Mouse (Mus musculus): ENCODE measurements around the gene Plxnd1. TPM values are rescaled to one million over a fixed set of nuclear protein-coding genes. Genes with fewer than 3 reads are reported as not detected.

The Plxnd1 gene
- polyA plus RNA-seq, 1 experiment = 80.8 TPM

- no peak for DNase-seq (ENCODE audit: low read depth)
These were observed 37.7 kb downstream of the Plxnd1 start for GRCm38 (mm10) chr6:115956922-115957601.

GRCm38 (mm10) chr6:115956418-115956921 is 38.3 kb downstream of the Plxnd1 start:
- no peak for DNase-seq (ENCODE audit: low read depth)

GRCm38 (mm10) chr6:115955664-115956063 is 39.1 kb downstream of the Plxnd1 start:
- no peak for DNase-seq (ENCODE audit: low read depth)

- no peak for DNase-seq (ENCODE audit: low read depth)
These were observed 39.6 kb downstream of the Plxnd1 start for GRCm38 (mm10) chr6:115955169-115955568.

GRCm38 (mm10) chr6:115954506-115955074 is 40.2 kb downstream of the Plxnd1 start:
- DNase-seq (ENCODE audit: low read depth) = no peak

DNA sequence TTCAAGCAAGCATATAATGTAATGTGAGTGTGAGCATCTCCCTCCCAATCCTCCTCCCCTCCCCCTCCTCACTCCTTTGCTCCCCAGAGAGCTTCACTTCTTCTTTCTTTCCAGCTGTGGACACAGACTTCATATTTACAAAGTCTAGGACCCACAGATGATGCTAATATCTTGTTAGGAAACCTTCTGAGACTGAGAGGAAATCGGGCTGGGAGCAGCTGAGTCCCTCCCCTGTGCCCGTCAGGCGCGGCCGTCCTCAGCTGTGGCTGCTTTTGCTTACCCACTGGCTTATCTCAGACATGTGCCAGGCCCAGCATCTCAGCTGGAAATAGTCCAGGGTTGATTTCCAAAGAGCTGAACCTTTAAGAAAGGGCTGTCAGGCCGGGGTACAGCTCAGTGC is 48.4 kb downstream of the Plxnd1 start:
- no peak for DNase-seq (ENCODE audit: low read depth)

- no peak for DNase-seq (ENCODE audit: low read depth)
These were observed 49.2 kb downstream of the Plxnd1 start for GRCm38 (mm10) chr6:115945633-115946032.

GRCm38 (mm10) chr6:115944638-115945037 is 50.2 kb downstream of the Plxnd1 start, which contains the start of gene H1foo:
H1foo (plus strand) TSS chr6:115944938.
- DNase-seq (ENCODE audit: low read depth) = no peak

DNA sequence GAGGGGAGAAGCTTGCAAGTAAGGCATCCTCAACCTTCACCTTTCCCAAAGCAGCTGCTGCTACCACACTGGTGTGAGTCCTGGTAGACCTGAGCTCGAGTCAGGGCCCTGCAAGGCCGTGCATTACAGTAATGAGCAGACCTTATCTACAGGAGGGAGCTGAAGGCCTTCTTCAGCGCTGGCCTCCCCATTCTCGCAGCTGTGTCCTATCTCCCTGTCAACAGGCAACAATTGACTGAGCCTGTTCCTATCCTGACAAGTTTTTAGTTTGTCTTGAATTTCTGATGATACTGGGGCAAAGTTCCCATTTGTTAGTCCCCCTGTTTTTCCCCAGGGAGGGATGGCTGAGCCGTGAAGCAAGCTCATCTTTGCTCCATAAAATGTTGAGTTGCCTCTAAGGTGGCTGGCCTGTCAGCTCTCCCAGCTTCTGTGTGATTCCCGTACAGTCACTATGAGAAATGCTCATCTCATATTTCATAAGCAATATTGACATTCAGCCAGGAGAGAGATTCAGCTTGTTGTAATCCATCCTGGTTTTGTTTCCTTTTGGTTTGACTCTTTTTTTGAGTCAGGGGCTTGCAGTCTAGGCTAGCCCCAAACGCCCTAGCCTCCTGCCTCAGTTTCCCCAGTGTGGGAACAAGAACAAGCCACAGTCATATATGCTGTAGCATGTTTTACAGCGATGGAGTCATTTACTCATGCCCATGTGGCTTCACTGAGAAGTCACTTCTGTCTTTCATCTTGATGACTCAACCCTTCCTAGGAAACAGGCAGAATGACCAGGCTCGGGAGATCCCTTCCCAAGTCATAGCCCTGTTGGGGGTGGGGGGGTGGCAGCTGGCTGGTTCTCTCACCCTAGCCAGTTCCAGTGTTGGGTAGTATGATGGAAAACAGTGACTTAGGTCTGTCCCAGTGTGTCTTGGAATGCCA is 51.0 kb downstream of the Plxnd1 start:
- DNase-seq (ENCODE audit: low read depth) = no peak

DNA sequence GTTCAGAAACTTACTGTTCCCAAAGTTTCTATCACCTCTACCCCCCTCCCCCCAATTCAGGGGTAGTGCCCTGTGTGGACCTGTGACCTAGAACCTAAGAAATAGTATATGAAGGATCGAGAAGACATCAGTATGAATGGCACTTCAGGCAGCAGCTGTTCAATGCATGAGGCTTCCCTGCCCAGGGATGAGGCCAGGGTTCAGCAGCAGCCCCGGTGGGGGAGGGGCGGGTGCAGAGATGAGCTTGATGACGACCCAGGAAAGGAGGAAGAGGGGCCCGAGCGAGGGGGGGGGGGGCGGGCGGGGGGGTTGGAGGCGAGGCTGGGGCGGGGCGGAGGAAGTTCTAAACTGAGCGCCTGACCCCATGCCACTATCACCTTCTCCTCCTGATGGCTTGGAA is 53.7 kb downstream of the Plxnd1 start:
- no peak for DNase-seq (ENCODE audit: low read depth)

DNA sequence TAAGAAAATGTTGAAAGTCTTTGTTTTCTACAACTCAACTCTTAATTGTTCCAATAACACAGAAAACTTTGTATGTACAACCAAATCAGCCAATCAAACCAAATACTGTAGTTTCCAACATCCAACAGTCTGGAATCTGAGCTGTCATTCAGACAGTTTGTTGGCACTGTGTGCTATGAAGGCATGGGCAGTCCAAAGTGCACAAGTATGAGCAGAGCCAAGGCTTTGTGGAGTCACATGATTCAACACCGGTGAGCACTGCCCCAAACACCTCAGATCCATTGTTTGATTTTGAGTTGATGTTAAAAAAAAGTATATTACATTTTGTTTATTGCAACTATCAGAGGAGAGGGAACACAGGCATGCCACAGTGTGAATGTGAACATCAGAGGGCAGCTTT is 54.2 kb downstream of the Plxnd1 start:
- no peak for DNase-seq (ENCODE audit: low read depth)

DNA sequence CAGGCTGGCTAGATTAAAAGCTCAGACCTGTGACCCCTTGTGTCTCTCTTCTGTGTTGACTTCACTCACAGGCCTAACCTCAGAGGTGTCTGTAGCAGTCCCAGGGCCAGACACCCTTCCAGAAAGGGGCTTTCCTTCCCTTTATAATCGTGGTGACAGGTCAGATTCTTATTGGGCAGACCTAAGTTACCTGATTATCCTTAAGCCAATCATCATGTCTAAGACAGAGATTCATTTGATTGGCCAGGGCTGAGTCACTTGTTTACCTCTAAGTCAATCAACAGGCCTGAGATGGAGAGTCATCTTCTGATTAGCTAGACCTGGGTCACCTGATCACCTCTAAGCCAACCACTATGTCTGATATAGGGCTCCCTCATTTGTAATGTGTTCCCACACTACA is 56.0 kb downstream of the Plxnd1 start:
- DNase-seq (ENCODE audit: low read depth) = no peak

DNA sequence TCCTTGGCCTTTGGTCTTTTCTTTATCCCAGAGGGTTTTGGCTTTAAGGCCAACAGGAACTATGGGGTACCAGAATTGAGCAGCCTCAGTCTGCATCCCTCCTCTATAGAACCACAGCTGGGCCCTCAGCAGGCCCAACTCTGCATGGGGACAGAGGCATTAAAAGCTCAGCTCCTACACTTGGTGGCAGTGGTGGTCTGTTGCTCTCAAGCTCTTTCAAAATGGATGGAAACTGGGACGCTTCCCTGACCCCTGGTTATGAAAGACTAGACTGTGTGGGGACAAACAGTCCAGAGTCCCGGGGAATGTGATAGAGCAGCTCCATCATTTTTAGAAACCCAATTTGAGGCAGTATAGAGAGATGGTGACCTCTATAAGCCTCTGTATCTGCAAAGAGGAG is 56.8 kb downstream of the Plxnd1 start:
- no peak for DNase-seq (ENCODE audit: low read depth)

DNA sequence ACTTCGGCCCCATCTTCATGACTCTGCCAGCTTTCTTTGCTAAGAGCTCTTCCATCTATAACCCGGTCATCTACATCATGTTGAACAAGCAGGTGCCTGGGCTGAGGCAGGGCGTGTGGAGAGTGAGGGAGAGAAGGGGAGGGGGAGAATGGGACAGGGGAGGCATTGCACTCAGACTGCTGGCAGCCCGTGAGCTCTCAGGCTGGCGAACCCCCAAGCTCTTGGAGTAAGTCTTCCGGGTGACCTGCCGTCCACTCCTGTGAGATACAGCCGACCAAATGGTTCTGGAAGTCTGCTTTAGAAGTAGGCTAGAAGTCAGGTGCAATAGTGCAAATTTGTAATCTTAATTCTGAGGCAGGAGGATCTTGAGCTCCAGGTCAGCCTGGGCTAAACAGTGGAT is 59.3 kb downstream of the Plxnd1 start:
- no peak for DNase-seq (ENCODE audit: low read depth)

DNA sequence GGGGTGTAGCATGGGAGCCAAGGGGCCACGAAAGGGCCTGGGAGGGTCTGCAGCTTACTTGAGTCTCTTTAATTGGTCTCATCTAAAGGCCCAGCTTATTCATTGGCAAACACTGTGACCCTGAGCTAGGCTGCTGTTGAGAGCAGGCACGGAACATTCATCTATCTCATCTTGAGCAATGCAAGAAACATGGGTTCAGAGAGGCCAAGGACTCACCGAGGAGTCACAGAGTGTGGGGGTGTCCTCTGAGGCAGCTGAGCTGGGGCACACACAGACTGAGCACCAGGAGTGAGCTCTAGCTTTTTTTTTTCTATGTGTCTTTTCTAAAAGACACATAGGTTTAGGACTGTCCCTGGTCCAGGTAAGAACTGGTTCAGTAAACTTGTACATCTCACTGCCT is 62.4 kb downstream of the Plxnd1 start:
- DNase-seq (ENCODE audit: low read depth) = no peak

- no peak for DNase-seq (ENCODE audit: low read depth)
These were observed 63.2 kb downstream of the Plxnd1 start, which contains the start of gene Rho for GRCm38 (mm10) chr6:115931639-115932038. Rho (plus strand) TSS chr6:115931748.

DNA sequence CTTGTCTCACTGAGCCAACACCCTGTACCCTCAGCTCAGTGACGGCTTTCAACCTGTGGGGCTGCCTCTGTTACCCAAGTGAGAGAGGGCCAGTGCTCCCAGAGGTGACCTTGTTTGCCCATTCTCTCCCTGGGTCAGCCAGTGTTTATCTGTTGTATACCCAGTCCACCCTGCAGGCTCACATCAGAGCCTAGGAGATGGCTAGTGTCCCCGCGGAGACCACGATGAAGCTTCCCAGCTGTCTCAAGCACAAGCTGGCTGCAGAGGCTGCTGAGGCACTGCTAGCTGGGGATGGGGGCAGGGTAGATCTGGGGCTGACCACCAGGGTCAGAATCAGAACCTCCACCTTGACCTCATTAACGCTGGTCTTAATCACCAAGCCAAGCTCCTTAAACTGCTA is 64.8 kb downstream of the Plxnd1 start:
- no peak for DNase-seq (ENCODE audit: low read depth)

DNA sequence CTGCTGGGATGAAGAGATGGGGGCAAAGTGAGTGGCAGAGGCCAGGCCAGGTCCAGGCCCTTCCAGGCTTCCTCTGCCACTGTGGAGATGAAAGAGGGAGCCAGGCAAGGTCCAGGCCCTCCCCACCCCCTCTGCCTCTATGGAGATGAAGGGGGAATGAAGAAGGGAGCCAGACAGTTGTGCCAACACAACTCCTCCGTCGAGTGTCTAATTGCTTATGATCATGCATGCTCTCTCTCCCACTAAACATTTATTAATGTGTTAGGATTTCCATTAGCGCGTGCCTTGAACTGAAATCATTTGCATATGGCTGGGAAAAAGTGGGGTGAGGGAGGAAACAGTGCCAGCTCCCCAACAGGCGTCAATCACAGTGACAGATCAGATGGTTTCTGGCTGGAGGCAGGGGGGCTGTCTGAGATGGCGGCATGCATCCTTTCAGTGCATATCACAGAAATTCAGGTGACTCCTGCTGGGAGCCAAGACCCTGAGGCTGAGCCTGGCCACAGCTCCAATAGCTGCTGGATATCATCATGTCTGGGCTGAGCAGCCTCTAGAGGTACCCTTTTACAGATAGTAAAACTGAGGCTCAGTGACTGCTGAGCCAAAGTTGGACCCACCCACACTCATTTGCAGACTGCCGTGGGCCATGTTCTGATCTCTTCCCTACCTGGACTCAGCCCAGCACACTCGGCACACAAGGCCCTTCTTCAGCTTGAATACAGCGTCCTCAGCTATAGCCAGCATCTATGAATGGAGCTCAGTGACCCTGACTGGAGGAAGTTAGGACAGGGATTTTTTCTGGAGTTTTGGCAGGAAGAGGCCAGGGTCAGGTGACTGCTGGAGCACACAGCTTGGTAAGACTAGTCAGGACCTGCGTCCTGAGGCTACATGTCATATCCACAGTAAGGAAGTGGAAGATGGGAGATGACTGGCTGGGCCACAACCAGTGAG is 67.2 kb downstream of the Plxnd1 start:
- no peak for DNase-seq (ENCODE audit: low read depth)

DNA sequence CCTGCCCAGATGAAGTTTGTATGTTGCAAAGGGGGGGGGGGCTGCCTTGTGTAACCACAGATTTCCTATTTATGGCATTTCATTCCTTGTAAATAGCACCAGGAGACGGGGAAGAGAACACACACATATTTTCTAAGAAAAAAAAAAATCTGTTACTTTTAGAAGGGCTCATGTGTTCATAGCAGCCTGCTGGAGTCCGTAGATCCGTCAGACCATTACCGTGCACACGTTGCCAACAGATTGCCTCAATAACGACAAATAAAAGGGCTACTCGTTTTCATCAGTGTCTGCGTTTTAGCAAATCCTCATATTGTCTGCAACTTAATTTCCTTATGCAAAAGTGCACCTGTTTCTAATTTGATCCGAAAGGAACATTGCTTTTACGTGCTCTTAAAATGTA is 68.4 kb downstream of the Plxnd1 start:
- DNase-seq (ENCODE audit: low read depth) = no peak

DNA sequence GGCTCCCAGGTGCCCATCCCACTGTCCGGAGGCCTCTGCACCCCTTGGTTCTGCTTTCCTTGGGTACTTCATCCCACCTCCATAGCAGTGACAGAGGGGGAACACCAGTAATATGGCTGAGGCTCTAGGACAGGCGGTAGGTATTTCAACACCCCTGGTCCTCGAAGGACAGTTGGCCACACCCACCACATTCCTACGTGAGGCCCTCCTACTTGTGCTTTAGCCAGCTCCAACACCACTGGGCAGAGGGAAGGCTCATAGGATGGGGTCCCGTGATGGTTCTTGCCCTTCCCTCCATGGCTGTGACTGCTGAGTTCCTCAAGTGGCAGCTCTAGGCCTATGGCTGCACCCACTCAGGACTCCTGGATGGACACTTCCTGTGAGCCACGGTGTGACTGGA is 70.0 kb downstream of the Plxnd1 start:
- no peak for DNase-seq (ENCODE audit: low read depth)

DNA sequence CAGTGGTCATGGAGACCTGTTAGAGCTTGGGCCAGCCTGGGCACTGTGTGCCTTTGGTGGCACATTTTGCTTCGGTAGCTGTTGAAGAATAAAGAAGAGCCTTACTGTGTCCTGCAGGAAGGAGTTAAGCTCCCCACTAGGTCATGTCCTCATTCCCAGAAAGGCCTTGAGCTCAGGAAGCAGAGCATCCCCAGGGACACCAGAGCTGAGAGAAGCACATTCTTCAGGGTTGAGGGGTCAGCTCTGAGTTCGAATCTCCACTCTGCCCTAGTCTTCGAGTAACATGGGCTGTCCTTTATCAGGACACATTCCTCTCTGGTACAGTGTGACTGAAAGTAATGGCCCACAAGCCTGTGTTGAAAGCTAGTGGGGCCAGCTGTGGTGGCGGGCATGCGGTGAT is 74.9 kb downstream of the Plxnd1 start:
- no peak for DNase-seq (ENCODE audit: low read depth)
